Mouse (Mus musculus): ENCODE data around the gene Celf2.

The Celf2 gene

GRCm38 (mm10) chr2:6893597-6893996 lies 615.8 kb downstream of the Celf2 start:
- no peak for DNase-seq

- DNase-seq, result no peak
These were observed 616.3 kb downstream of the Celf2 start for GRCm38 (mm10) chr2:6893095-6893494.

GRCm38 (mm10) chr2:6884796-6885711 lies 624.3 kb downstream of the Celf2 start:
- DNase-seq, result no peak

- no peak for DNase-seq
These were observed 625.2 kb downstream of the Celf2 start for GRCm38 (mm10) chr2:6883996-6884795.

- DNase-seq, result no peak
These were observed 627.0 kb downstream of the Celf2 start for GRCm38 (mm10) chr2:6882236-6882885.

GRCm38 (mm10) chr2:6880941-6881575 lies 628.3 kb downstream of the Celf2 start:
- no peak for DNase-seq

GRCm38 (mm10) chr2:6877094-6877493 lies 632.3 kb downstream of the Celf2 start:
- no peak for DNase-seq

GRCm38 (mm10) chr2:6876547-6876946 lies 632.8 kb downstream of the Celf2 start:
- peak; percentile 76 for DNase-seq

- no peak for DNase-seq
These were observed 634.2 kb downstream of the Celf2 start for GRCm38 (mm10) chr2:6875071-6875611.

- no peak for DNase-seq
These were observed 635.0 kb downstream of the Celf2 start for GRCm38 (mm10) chr2:6874266-6874955.

GRCm38 (mm10) chr2:6873711-6874110 lies 635.7 kb downstream of the Celf2 start:
- no peak for DNase-seq

- DNase-seq, result no peak
These were observed 636.5 kb downstream of the Celf2 start for GRCm38 (mm10) chr2:6872894-6873255.

- DNase-seq, result peak; percentile 80
These were observed 637.1 kb downstream of the Celf2 start for GRCm38 (mm10) chr2:6872131-6872893.

GRCm38 (mm10) chr2:6871281-6872130 lies 637.9 kb downstream of the Celf2 start:
- DNase-seq, result no peak

GRCm38 (mm10) chr2:6869956-6870710 lies 639.2 kb downstream of the Celf2 start:
- no peak for DNase-seq

- no peak for DNase-seq
These were observed 642.1 kb downstream of the Celf2 start for GRCm38 (mm10) chr2:6867297-6867696.

GRCm38 (mm10) chr2:6865785-6866184 lies 643.6 kb downstream of the Celf2 start:
- no peak for DNase-seq

- DNase-seq, result no peak
These were observed 659.2 kb downstream of the Celf2 start for GRCm38 (mm10) chr2:6850102-6850644.

- DNase-seq, result no peak
These were observed 660.0 kb downstream of the Celf2 start for GRCm38 (mm10) chr2:6849388-6849787.

All from right cerebral cortex, adult 18-20 months (tissue).